Mouse (Mus musculus): Measurements from ENCODE around the gene Osbpl3.

DNA sequence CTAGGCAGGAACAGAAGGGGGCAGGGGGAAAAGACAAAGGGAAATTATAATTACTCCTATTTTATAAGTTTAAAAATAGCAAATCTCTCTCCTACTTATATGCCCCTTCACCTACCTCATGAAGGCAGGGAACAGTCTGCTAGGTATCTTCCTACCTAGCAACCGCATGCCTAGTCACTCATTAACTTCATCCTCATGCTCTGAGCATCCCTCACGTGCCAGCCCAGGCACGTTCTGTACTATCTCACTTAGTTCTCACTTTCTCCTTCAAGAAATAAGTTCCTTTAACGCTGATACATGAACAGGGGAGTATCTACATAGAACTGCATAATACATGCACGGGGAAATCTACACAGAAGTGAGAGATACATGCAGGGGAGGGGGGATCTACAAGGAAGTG is 92.6 kb downstream of the Osbpl3 start:
- no peak for TF ChIP-seq CTCF (IDR thresholded peaks at IDR 0.05; ENCODE audit: insufficient read depth, low read length)
- TF ChIP-seq POLR2A (IDR thresholded peaks at IDR 0.05; ENCODE audit: borderline replicate concordance, extremely low read depth, low read depth, low read length), result no peak

Data from lung, adult 2 months (tissue).